Mouse (Mus musculus) MEL (cell line): Measurements from ENCODE around the gene Sema3b. TPM values are rescaled to one million over a fixed set of nuclear protein-coding genes. Genes with fewer than 3 reads are reported as not detected.

Experiments used
- DNase-seq: peaks from one replicate; pipeline ENCODE4 v3.0.0; 2011; ENCODE audit warnings: low read depth, low spot score
- H3K27ac ChIP-seq: 2 replicates; pipeline ENCODE4 v1.5.1; 2012; ENCODE audit warnings: low read depth, mild to moderate bottlenecking, control low read depth, low read length, moderate library complexity; ENCODE audit not compliant: control insufficient read depth
- H3K27me3 ChIP-seq, 2 experiments: fragments of 150-350 bp in 1 of 2; sonication (generic) in 1 of 2; 2 replicates each; pipeline ENCODE4 v1.6.1; 2012; ENCODE audit warnings: low read length in 2 of 2, mild to moderate bottlenecking in 2 of 2, improper control_type of control experiment in 1 of 2, moderate library complexity in 1 of 2; ENCODE audit not compliant: insufficient read depth in 2 of 2, control insufficient read depth in 1 of 2
- H3K36me3 ChIP-seq, 2 experiments: 2 replicates each; pipeline ENCODE4 v1.6.1; 2012 to 2014; ENCODE audit warnings: low read length in 2 of 2, improper control_type of control experiment in 1 of 2, inconsistent platforms in 1 of 2, mild to moderate bottlenecking in 1 of 2; ENCODE audit not compliant: insufficient read depth in 2 of 2, control insufficient read depth in 1 of 2
- H3K4me1 ChIP-seq, 2 experiments: fragments of 150-350 bp in 1 of 2; sonication (generic) in 1 of 2; 2 replicates each; pipeline ENCODE4 v1.6.1; 2012; ENCODE audit warnings: low read length in 2 of 2, improper control_type of control experiment in 1 of 2, mild to moderate bottlenecking in 1 of 2; ENCODE audit not compliant: insufficient read depth in 2 of 2, control insufficient read depth in 1 of 2
- H3K4me3 ChIP-seq, 2 experiments: fragments of 150-350 bp in 1 of 2; sonication (generic) in 1 of 2; 2 replicates each; pipeline ENCODE4 v1.5.1; 2012; ENCODE audit warnings: low read depth in 2 of 2, low read length in 2 of 2, mild to moderate bottlenecking in 2 of 2, moderate library complexity in 2 of 2, control low read depth in 1 of 2, improper control_type of control experiment in 1 of 2; ENCODE audit not compliant: control insufficient read depth in 1 of 2, insufficient read depth in 1 of 2
- H3K79me2 ChIP-seq: 2 replicates; pipeline ENCODE4 v1.6.1; 2012; ENCODE audit warnings: mild to moderate bottlenecking, low read length, moderate library complexity; ENCODE audit not compliant: control insufficient read depth, poor library complexity, insufficient read depth
- H3K9ac ChIP-seq: 2 replicates; pipeline ENCODE4 v1.6.1; 2012; ENCODE audit warnings: low read depth, mild to moderate bottlenecking, control low read depth, low read length, moderate library complexity; ENCODE audit not compliant: control insufficient read depth, poor library complexity, severe bottlenecking
- H3K9me3 ChIP-seq: fragments of 150-350 bp; sonication (generic); replicated peaks from 2 replicates; pipeline ENCODE4 v1.6.1; 2012; ENCODE audit warnings: mild to moderate bottlenecking, low read length, improper control_type of control experiment, moderate library complexity; ENCODE audit not compliant: insufficient read depth
- BHLHE40 ChIP-seq: IDR thresholded peaks from 2 replicates; pipeline ENCODE4 v1.6.1; 2012; ENCODE audit warnings: low read depth, mild to moderate bottlenecking, inconsistent platforms, low read length, improper control_type of control experiment, borderline replicate concordance
- CTCF ChIP-seq, 3 experiments: IDR thresholded peaks in 2 of 3; conservative IDR thresholded peaks in 1 of 3; 2 replicates each; pipeline ENCODE4 v1.5.1; 2011 to 2012; ENCODE audit warnings: low read length in 3 of 3, low read depth in 2 of 3, mild to moderate bottlenecking in 2 of 3, improper control_type of control experiment in 1 of 3, inconsistent platforms in 1 of 3, mixed read lengths in 1 of 3, moderate library complexity in 1 of 3; ENCODE audit not compliant: control insufficient read depth in 1 of 3, insufficient read depth in 1 of 3, poor library complexity in 1 of 3, severe bottlenecking in 1 of 3
- ELF1 ChIP-seq: IDR thresholded peaks from 2 replicates; pipeline ENCODE4 v1.6.1; 2014; ENCODE audit warnings: low read depth, mild to moderate bottlenecking, inconsistent platforms, low read length, improper control_type of control experiment, moderate library complexity
- EP300 ChIP-seq, 2 experiments: IDR thresholded peaks; 2 replicates each; pipeline ENCODE4 v1.6.1; 2011; ENCODE audit warnings: improper control_type of control experiment in 2 of 2, low read length in 2 of 2, low read depth in 1 of 2, mild to moderate bottlenecking in 1 of 2
- ETS1 ChIP-seq: IDR thresholded peaks from 2 replicates; pipeline ENCODE4 v1.6.1; 2012; ENCODE audit warnings: low read depth, mild to moderate bottlenecking, inconsistent platforms, low read length, improper control_type of control experiment, moderate library complexity
- HCFC1 ChIP-seq: IDR thresholded peaks from 2 replicates; pipeline ENCODE4 v1.6.1; 2012; ENCODE audit warnings: low read depth, mild to moderate bottlenecking, inconsistent platforms, low read length, improper control_type of control experiment, moderate library complexity
- JUND ChIP-seq: IDR thresholded peaks from 2 replicates; pipeline ENCODE4 v1.6.1; 2011; ENCODE audit warnings: low read depth, mild to moderate bottlenecking, improper control_type of control experiment, low read length
- MAFK ChIP-seq: IDR thresholded peaks from 2 replicates; pipeline ENCODE4 v1.6.1; 2011; ENCODE audit warnings: low read depth, mild to moderate bottlenecking, low read length, improper control_type of control experiment, borderline replicate concordance
- MXI1 ChIP-seq: IDR thresholded peaks from 2 replicates; pipeline ENCODE4 v1.6.1; 2011; ENCODE audit warnings: mild to moderate bottlenecking, low read depth, low read length, improper control_type of control experiment
- MYB ChIP-seq: IDR thresholded peaks from 2 replicates; pipeline ENCODE4 v1.6.1; 2011; ENCODE audit warnings: mild to moderate bottlenecking, low read depth, low read length, improper control_type of control experiment
- MYC ChIP-seq: IDR thresholded peaks from 2 replicates; pipeline ENCODE4 v1.6.1; 2011; ENCODE audit warnings: low read depth, mild to moderate bottlenecking, low read length, improper control_type of control experiment, moderate library complexity
- POLR2AphosphoS2 ChIP-seq: IDR thresholded peaks from 2 replicates; pipeline ENCODE4 v1.6.1; 2011; ENCODE audit warnings: low read length, improper control_type of control experiment
- RCOR1 ChIP-seq: IDR thresholded peaks from 2 replicates; pipeline ENCODE4 v1.6.1; 2012; ENCODE audit warnings: low read depth, mild to moderate bottlenecking, inconsistent platforms, low read length, improper control_type of control experiment
- SIN3A ChIP-seq: IDR thresholded peaks from 2 replicates; pipeline ENCODE4 v1.6.1; 2012; ENCODE audit warnings: low read length, improper control_type of control experiment, inconsistent platforms
- SMC3 ChIP-seq: IDR thresholded peaks from 2 replicates; pipeline ENCODE4 v1.6.1; 2011; ENCODE audit warnings: low read depth, low read length, improper control_type of control experiment
- TBP ChIP-seq: IDR thresholded peaks from 2 replicates; pipeline ENCODE4 v1.8.0; 2011; ENCODE audit warnings: low read depth, low read length, improper control_type of control experiment
- TCF12 ChIP-seq: IDR thresholded peaks from 2 replicates; pipeline ENCODE4 v1.6.1; 2014; ENCODE audit warnings: low read depth, mild to moderate bottlenecking, inconsistent platforms, low read length, improper control_type of control experiment, moderate library complexity
- USF1 ChIP-seq: IDR thresholded peaks from 2 replicates; pipeline ENCODE4 v1.6.1; 2014; ENCODE audit warnings: low read depth, mild to moderate bottlenecking, inconsistent platforms, low read length, improper control_type of control experiment, moderate library complexity
- ZKSCAN1 ChIP-seq: IDR thresholded peaks from 2 replicates; pipeline ENCODE4 v1.6.1; 2012; ENCODE audit warnings: low read depth, mild to moderate bottlenecking, inconsistent platforms, low read length, improper control_type of control experiment, moderate library complexity
- ZNF384 ChIP-seq: IDR thresholded peaks from 2 replicates; pipeline ENCODE4 v1.6.1; 2012; ENCODE audit warnings: low read depth, mild to moderate bottlenecking, inconsistent platforms, low read length, improper control_type of control experiment
- polyA plus RNA-seq, 2 experiments: library from polyadenylated mRNA; stranded (reverse) in 1 of 2; unstranded in 1 of 2; fragments of >175 nt in 1 of 2; fragments of >200 nt in 1 of 2; gene quantifications; 2 replicates each; pipeline versions ENCODE4 v1.2.1 to v1.2.4; 2012; ENCODE audit warnings: low replicate concordance in 2 of 2, low read depth in 1 of 2; ENCODE audit not compliant: insufficient read length in 2 of 2, insufficient read depth in 1 of 2, missing spikeins in 1 of 2
- total RNA-seq: library from RNA; depleted of rRNA; stranded (reverse); fragments of 300-350 nt; gene quantifications from 2 replicates; pipeline ENCODE4 v1.2.3, GENCODE M21; 2012

Gene Sema3b
- total and polyA plus RNA-seq, 3 experiments: 0.04 to 0.21 TPM; not detected in 1

- TF ChIP-seq USF1 (no peak), MXI1 (peak; percentile 16; the same call in 1 of the 2 replicates), SMC3 (peak; percentile 88), HCFC1 (0 out of 2 replicates have a peak, but pooled peaks have one; percentile 37), POLR2AphosphoS2 (no peak), ETS1 (no peak), ZKSCAN1 (no peak), TBP (peak; percentile 36; the same call in 1 of the 2 replicates), SIN3A (peak; percentile 49), ZNF384 (peak; percentile 55), RCOR1 (no peak)
These were observed 36.5 kb upstream of the Sema3b start (continued) for GRCm38 (mm10) chr9:107645577-107645976.

- Histone ChIP-seq H3K4me1 (peaks cover 0 to 20% of the 10 kb centered on the region in 2 experiments; a peak in 3 of 4 replicates), H3K9ac (peak overlapping the region; percentile 58), H3K4me3 (peak overlapping the region; percentile 51 to 61), H3K79me2 (no peaks in the 10 kb centered on the region; the same call in 1 of the 2 replicates), H3K27ac (no peak overlapping the region), H3K36me3 (peaks cover 0 to 7% of the 10 kb centered on the region in 2 experiments; a peak in 2 of 4 replicates), H3K27me3 (no peaks in the 10 kb centered on the region), H3K9me3 (no peaks in the 10 kb centered on the region)
- DNase-seq: no peak
- TF ChIP-seq BHLHE40 (no peak), EP300 (IDR thresholded peaks at IDR 0.05; ENCODE audit: low read depth in 1 of 2, low read length in 2 of 2) (no peak), TBP (no peak), MYB (no peak), ELF1 (no peak), MAFK (no peak), CTCF (IDR thresholded peaks at IDR 0.05 in 2 of 3, conservative IDR thresholded peaks at IDR 0.05 in 1 of 3; ENCODE audit: control insufficient read depth in 1 of 3, insufficient read depth in 1 of 3, low read depth in 2 of 3, low read length in 3 of 3, poor library complexity in 1 of 3, severe bottlenecking in 1 of 3) (no peak), TCF12 (no peak), MYC (no peak), JUND (no peak)
These were observed 36.1 kb upstream of the Sema3b start for GRCm38 (mm10) chr9:107645153-107645510.
